Comparison of ENCODE assay signal across 8 mouse cellular contexts in genomic region chr4:151057347-151058321, GRCm38 (mm10). TPM values are rescaled to one million over a fixed set of nuclear protein-coding genes. Genes with fewer than 3 reads are reported as not detected.
A peak's percentile ranks its signal among the peaks of the same experiment; 100 is the strongest.
DNase-seq lines count a peak whose midpoint lies in the region; ATAC-seq and TF ChIP-seq lines count a peak whose summit lies in the region.

TSS of gene Vamp3 (minus strand) at chr4:151057963.

- peak; percentile 99 for DNase-seq in MN1 (ENCODE audit: low spot score)
- DNase-seq in cerebellum, adult 9-10 months, result peak; percentile 98
- peak; percentile 99 for DNase-seq in hindbrain, embryonic 10.5 days (ENCODE audit: low spot score)
- DNase-seq in layer of hippocampus, adult 9-11 months, result peak; percentile 99
- peak; percentile 100 for DNase-seq in lung, postnatal 0 days (ENCODE audit: low spot score)
- DNase-seq in ovary, postnatal 14 days (ENCODE audit: low spot score), result peak; percentile 98
- peak; percentile 99 for DNase-seq in thymus, postnatal 14 days

- H3K36me3 ChIP-seq in hindbrain, embryonic 10.5 days, result peaks cover 53% of the 10 kb centered on the region
- H3K36me3 ChIP-seq in lung, postnatal 0 days (ENCODE audit: insufficient read depth, low read length), result peaks cover 6% of the 10 kb centered on the region; the same call in 1 of the 2 replicates

- peaks cover 21% of the 10 kb centered on the region for H3K4me1 ChIP-seq in hindbrain, embryonic 10.5 days (replicated peaks)
- peaks cover 8% of the 10 kb centered on the region; the same call in 1 of the 2 replicates for H3K4me1 ChIP-seq in lung, postnatal 0 days (ENCODE audit: insufficient read depth, low read depth, low read length)

- peak within 1 kb of the TSS; percentile 95 for H3K27ac ChIP-seq in hindbrain, embryonic 10.5 days
- H3K27ac ChIP-seq in lung, postnatal 0 days (ENCODE audit: low read length), result peak within 1 kb of the TSS; percentile 99

- WGBS in hindbrain, embryonic 10.5 days, result under 1% methylated on average over 114 of the region's 114 CpGs
- under 1% methylated on average over 101 of the region's 114 CpGs for WGBS in lung, postnatal 0 days

- H3K9me3 ChIP-seq in hindbrain, embryonic 10.5 days, result no peaks in the 10 kb centered on the region
- no peaks in the 10 kb centered on the region for H3K9me3 ChIP-seq in lung, postnatal 0 days (ENCODE audit: low read length)

- H3K27me3 ChIP-seq in hindbrain, embryonic 10.5 days (ENCODE audit: insufficient read depth, poor library complexity, severe bottlenecking), result no peaks in the 10 kb centered on the region
- no peaks in the 10 kb centered on the region for H3K27me3 ChIP-seq in lung, postnatal 0 days (replicated peaks; ENCODE audit: insufficient read depth, low read length)

- peak; percentile 94 for ATAC-seq in frontal cortex, adult (ENCODE audit: low TSS enrichment)
- peak; percentile 99 for ATAC-seq in lung, postnatal 0 days

- H3K9ac ChIP-seq in lung, postnatal 0 days (replicated peaks; ENCODE audit: low read depth), result peak within 1 kb of the TSS; percentile 96

- peak within 1 kb of the TSS; percentile 70 for H3K4me2 ChIP-seq in lung, postnatal 0 days (replicated peaks; ENCODE audit: low read depth, low read length)

- no peak for TF ChIP-seq CTCF in lung, postnatal 0 days (IDR thresholded peaks at IDR 0.05)

- H3K4me3 ChIP-seq in hindbrain, embryonic 10.5 days, result peak within 1 kb of the TSS; percentile 94
- H3K4me3 ChIP-seq in lung, postnatal 0 days (ENCODE audit: low read depth, low read length), result peak within 1 kb of the TSS; percentile 99

- TF ChIP-seq EP300 in lung, postnatal 0 days (IDR thresholded peaks at IDR 0.05), result no peak

RNA-seq across cellular contexts. Expression of gene Vamp3, which starts in this region (rescaled TPM):
- 105 and 123 TPM in 2 replicates for polyA plus RNA-seq in hindbrain, embryonic 10.5 days (2016; fragmentation: Nextera tagmentation; extraction: Ambion mirVana)
- polyA plus RNA-seq in lung, postnatal 0 days (2015; fragmentation: Nextera tagmentation; extraction: Ambion mirVana), result 122 and 141 TPM in 2 replicates

Comparison
In these comparisons a context has a peak if more than half of its experiments do, and no peak if none do; other contexts are left out.
1. Peak in every context shown above with its lines: DNase-seq, ATAC-seq, H3K4me3 ChIP-seq and H3K27ac ChIP-seq.